In genomic region chr12:28635058-28635534, GRCm38 (mm10) we compare ENCODE assay signal across 8 mouse cellular contexts. TPM values are rescaled to one million over a fixed set of nuclear protein-coding genes. Genes with fewer than 3 reads are reported as not detected.
DNase-seq lines count a peak whose midpoint lies in the region; ATAC-seq and TF ChIP-seq lines count a peak whose summit lies in the region.
"Had no signal": no experiment of that assay in that cellular context is flagged by ENCODE, and none has a peak within 500 bp of the region (broad histone marks: within the 10 kb centered on the region; RNA-seq: fewer than 3 reads in every experiment).

No protein-coding gene starts in this region.

- peak overlapping the region; percentile 88 for H3K27ac ChIP-seq in forebrain, embryonic 13.5 days
- peak overlapping the region; percentile 35 for H3K27ac ChIP-seq in liver, embryonic 14.5 days

- no peaks in the 10 kb centered on the region for H3K9me3 ChIP-seq in forebrain, embryonic 13.5 days (replicated peaks)
- H3K9me3 ChIP-seq in liver, embryonic 14.5 days (ENCODE audit: control insufficient read depth, low read length): no peaks in the 10 kb centered on the region

- peak overlapping the region; percentile 61 for H3K4me3 ChIP-seq in C2C12 (ENCODE audit: insufficient read depth, poor library complexity, severe bottlenecking)
- H3K4me3 ChIP-seq in forebrain, embryonic 13.5 days: peak overlapping the region; percentile 92
- peak overlapping the region; percentile 86 to 94 for H3K4me3 ChIP-seq in liver, embryonic 14.5 days (ENCODE audit: insufficient read depth in 1 of 2, low read depth in 2 of 2, low read length in 2 of 2)

- peak overlapping the region; percentile 99 for H3K9ac ChIP-seq in forebrain, embryonic 13.5 days
- peak overlapping the region; percentile 99 for H3K9ac ChIP-seq in liver, embryonic 14.5 days (replicated peaks)

- no peak for TF ChIP-seq CTCF in C2C12 (IDR thresholded peaks at IDR 0.05; ENCODE audit: control insufficient read depth, insufficient read depth, insufficient read length)
- TF ChIP-seq CTCF in liver, embryonic 14.5 days (IDR thresholded peaks at IDR 0.05; ENCODE audit: low read depth): no peak

- peaks cover 17% of the 10 kb centered on the region for H3K4me1 ChIP-seq in forebrain, embryonic 13.5 days
- H3K4me1 ChIP-seq in liver, embryonic 14.5 days (replicated peaks; ENCODE audit: control insufficient read depth in 2 of 2, insufficient read depth in 2 of 2, low read length in 1 of 2): peaks cover 0 to 23% of the 10 kb centered on the region in 2 experiments; a peak in 3 of 4 replicates

- peak; percentile 50 for DNase-seq in 416B (ENCODE audit: low read depth)
- DNase-seq in liver, embryonic 14.5 days (ENCODE audit: low read depth in 3 of 3, low spot score in 3 of 3): no peak
- DNase-seq in ovary, postnatal 10 days (ENCODE audit: low spot score): no peak
- no peak for DNase-seq in layer of hippocampus, postnatal 25 days (ENCODE audit: extremely low spot score in 1 of 2, low spot score in 1 of 2)
- no peak for DNase-seq in T-cell, adult 2 months (ENCODE audit: low spot score)

- peaks cover 50% of the 10 kb centered on the region for H3K36me3 ChIP-seq in C2C12 (ENCODE audit: control insufficient read depth, insufficient read depth)
- peaks cover 44% of the 10 kb centered on the region for H3K36me3 ChIP-seq in forebrain, embryonic 13.5 days (ENCODE audit: poor library complexity, severe bottlenecking)
- peaks cover 44% of the 10 kb centered on the region for H3K36me3 ChIP-seq in liver, embryonic 14.5 days (replicated peaks; ENCODE audit: control insufficient read depth, insufficient read depth, low read depth)

- H3K27me3 ChIP-seq in C2C12 (ENCODE audit: control insufficient read depth, insufficient read depth, insufficient read length): no peaks in the 10 kb centered on the region
- no peaks in the 10 kb centered on the region for H3K27me3 ChIP-seq in forebrain, embryonic 13.5 days
- no peaks in the 10 kb centered on the region for H3K27me3 ChIP-seq in liver, embryonic 14.5 days (ENCODE audit: control insufficient read depth, insufficient read depth, low read length)

- TF ChIP-seq EP300 in liver, embryonic 14.5 days (IDR thresholded peaks at IDR 0.05; ENCODE audit: low read depth): no peak

- peaks cover 37% of the 10 kb centered on the region for H3K79me3 ChIP-seq in C2C12 (ENCODE audit: low read depth)

- peak overlapping the region; percentile 82 for H3K4me2 ChIP-seq in forebrain, embryonic 13.5 days
- peak overlapping the region; percentile 76 for H3K4me2 ChIP-seq in liver, embryonic 14.5 days (ENCODE audit: low read depth)

- WGBS in forebrain, embryonic 13.5 days: 2% methylated on average over 23 of the region's 23 CpGs
- WGBS in liver, embryonic 14.5 days (ENCODE audit: insufficient replicate concordance): under 1% methylated on average over 23 of the region's 23 CpGs

- peaks cover 55% of the 10 kb centered on the region for H3K79me2 ChIP-seq in C2C12 (ENCODE audit: control insufficient read depth, insufficient read depth)

- peak; percentile 13 for ATAC-seq in forebrain, embryonic 13.5 days
- ATAC-seq in liver, embryonic 14.5 days (ENCODE audit: insufficient read depth): peak; percentile 36

- H3ac ChIP-seq in C2C12 (ENCODE audit: control insufficient read depth, insufficient read length, low read depth): peak overlapping the region; percentile 98

TF ChIP-seq in C2C12, 6 proteins besides CTCF, POLR2A, EP300 and RAD21:
- TF ChIP-seq MYOG (IDR thresholded peaks at IDR 0.05; ENCODE audit: control insufficient read depth, extremely low read depth, insufficient read length): no peak
- no peak for TF ChIP-seq MAX (IDR thresholded peaks at IDR 0.05)
- no peak for TF ChIP-seq MYOD1 (IDR thresholded peaks at IDR 0.05; ENCODE audit: control insufficient read depth, insufficient read length, low read depth)
- no peak for TF ChIP-seq CEBPB (IDR thresholded peaks at IDR 0.05; ENCODE audit: low read depth)
- TF ChIP-seq USF1 (IDR thresholded peaks at IDR 0.05; ENCODE audit: low read depth): no peak
- TF ChIP-seq FOSL1 (IDR thresholded peaks at IDR 0.05; ENCODE audit: insufficient read depth, low read length, poor library complexity, severe bottlenecking): no peak
TF ChIP-seq in C2C12: peak in this region for 0.

RNA-seq across cellular contexts. Expression of gene Rps7, which starts 0.7 kb away (rescaled TPM):
- polyA plus RNA-seq in C2C12 (2012; fragmentation: generic; extraction: Trizol): 895 TPM
- polyA plus RNA-seq in forebrain, embryonic 13.5 days (2015; fragmentation: Nextera tagmentation; extraction: Ambion mirVana): 536 and 650 TPM in 2 replicates
- polyA plus RNA-seq in liver, embryonic 14.5 days (2012; rRNA removed): 548 and 604 TPM in 2 replicates
- polyA plus RNA-seq in liver, embryonic 14.5 days (2014; fragmentation: Nextera tagmentation; extraction: Ambion mirVana): 640 and 652 TPM in 2 replicates
- total RNA-seq in layer of hippocampus, postnatal 25 days (2021): 100 to 1,000 TPM; 257 to 314 TPM

RNA-seq across cellular contexts. Expression of gene Colec11, which starts 11.9 kb away (rescaled TPM):
- polyA plus RNA-seq in C2C12 (2012; fragmentation: generic; extraction: Trizol): not detected
- polyA plus RNA-seq in forebrain, embryonic 13.5 days (2015; fragmentation: Nextera tagmentation; extraction: Ambion mirVana): 0.18 and 0.40 TPM in 2 replicates
- polyA plus RNA-seq in liver, embryonic 14.5 days (2012; rRNA removed): 6.1 and 8.7 TPM in 2 replicates
- polyA plus RNA-seq in liver, embryonic 14.5 days (2014; fragmentation: Nextera tagmentation; extraction: Ambion mirVana): 12.8 and 13.1 TPM in 2 replicates
- under 1 TPM; 0.42 to 0.69 TPM for total RNA-seq in layer of hippocampus, postnatal 25 days (2021)

RNA-seq across cellular contexts. Expression of gene Rnaseh1, which starts 14.3 kb away (rescaled TPM):
- 12.9 TPM for polyA plus RNA-seq in C2C12 (2012; fragmentation: generic; extraction: Trizol)
- 28.4 and 29.6 TPM in 2 replicates for polyA plus RNA-seq in forebrain, embryonic 13.5 days (2015; fragmentation: Nextera tagmentation; extraction: Ambion mirVana)
- polyA plus RNA-seq in liver, embryonic 14.5 days (2012; rRNA removed): 7.1 and 9.7 TPM in 2 replicates
- polyA plus RNA-seq in liver, embryonic 14.5 days (2014; fragmentation: Nextera tagmentation; extraction: Ambion mirVana): 9.3 and 10.3 TPM in 2 replicates
- 10 to 100 TPM; 12.0 to 16.9 TPM for total RNA-seq in layer of hippocampus, postnatal 25 days (2021)

RNA-seq across cellular contexts. Expression of gene Adi1, which starts 39.9 kb away (rescaled TPM):
- polyA plus RNA-seq in C2C12 (2012; fragmentation: generic; extraction: Trizol): 13.3 TPM
- polyA plus RNA-seq in forebrain, embryonic 13.5 days (2015; fragmentation: Nextera tagmentation; extraction: Ambion mirVana): 42.2 and 44.6 TPM in 2 replicates
- 13.0 and 17.2 TPM in 2 replicates for polyA plus RNA-seq in liver, embryonic 14.5 days (2012; rRNA removed)
- polyA plus RNA-seq in liver, embryonic 14.5 days (2014; fragmentation: Nextera tagmentation; extraction: Ambion mirVana): 41.0 and 46.2 TPM in 2 replicates
- 10 to 100 TPM; 29.7 to 35.0 TPM for total RNA-seq in layer of hippocampus, postnatal 25 days (2021)

RNA-seq across cellular contexts. Expression of gene Allc, which starts 52.8 kb away (rescaled TPM):
- not detected for polyA plus RNA-seq in C2C12 (2012; fragmentation: generic; extraction: Trizol)
- not detected in 2 replicates for polyA plus RNA-seq in forebrain, embryonic 13.5 days (2015; fragmentation: Nextera tagmentation; extraction: Ambion mirVana)
- not detected in 2 replicates for polyA plus RNA-seq in liver, embryonic 14.5 days (2012; rRNA removed)
- not detected in 2 replicates for polyA plus RNA-seq in liver, embryonic 14.5 days (2014; fragmentation: Nextera tagmentation; extraction: Ambion mirVana)
- total RNA-seq in layer of hippocampus, postnatal 25 days (2021): under 1 TPM; 0.44 to 0.45 TPM
- total RNA-seq: gastrocnemius, adult 8-10 months had no signal
